Mouse (Mus musculus) lung, embryonic 14.5 days (tissue): ENCODE results near the gene Smad1. TPM values are rescaled to one million over a fixed set of nuclear protein-coding genes. Genes with fewer than 3 reads are reported as not detected.

Experiments used
- ATAC-seq: fragments of 200-750 bp; cut with Nextera tagmentation; 2 replicates; pipeline ENCODE4 v1.8.0; 2017; ENCODE audit warnings: mild to moderate bottlenecking, moderate TSS enrichment, moderate library complexity; ENCODE audit not compliant: insufficient read depth
- DNase-seq: peaks from one replicate; pipeline ENCODE4 v3.0.0-alpha.2; 2015
- H3K27ac ChIP-seq: fragments of 300-500 bp; sonication (generic); 2 replicates; pipeline ENCODE4 v1.5.1; 2014; ENCODE audit warnings: low read depth, mild to moderate bottlenecking, moderate library complexity
- H3K27me3 ChIP-seq: fragments of 300-500 bp; sonication (generic); 2 replicates; pipeline ENCODE4 v1.6.1; 2014; ENCODE audit warnings: low read length, control low read depth; ENCODE audit not compliant: insufficient read depth
- H3K36me3 ChIP-seq: fragments of 300-500 bp; sonication (generic); 2 replicates; pipeline ENCODE4 v1.6.1; 2014; ENCODE audit warnings: control low read depth; ENCODE audit not compliant: insufficient read depth
- H3K4me1 ChIP-seq: fragments of 300-500 bp; sonication (generic); 2 replicates; pipeline ENCODE4 v1.6.1; 2014; ENCODE audit warnings: antibody characterized with exemption, control low read depth; ENCODE audit not compliant: insufficient read depth
- H3K4me2 ChIP-seq: fragments of 300-500 bp; sonication (generic); 2 replicates; pipeline ENCODE4 v1.6.1; 2014; ENCODE audit warnings: mild to moderate bottlenecking
- H3K4me3 ChIP-seq: fragments of 300-500 bp; sonication (generic); 2 replicates; pipeline ENCODE4 v1.5.1; 2014; ENCODE audit warnings: low read depth, low read length
- H3K9ac ChIP-seq: fragments of 300-500 bp; sonication (generic); 2 replicates; pipeline ENCODE4 v1.6.1; 2014
- H3K9me3 ChIP-seq: fragments of 300-500 bp; sonication (generic); 2 replicates; pipeline ENCODE4 v1.6.1; 2016; ENCODE audit warnings: low read depth, low read length, control low read depth
- CTCF ChIP-seq: IDR thresholded peaks from 2 replicates; pipeline ENCODE4 v1.5.1; 2016; ENCODE audit warnings: antibody characterized with exemption, low read depth
- WGBS: fragments of 180-500 bp; shearing (Covaris S2); extraction: QIAGEN DNeasy Blood & Tissue Kit; methylation state at CpG from one replicate; pipeline ENCODE4 v1.1.7; 2014; 5-methylcytosine and 5-hydroxymethylcytosine counted together
- polyA plus RNA-seq: library from polyadenylated mRNA; unstranded; fragments of >200 nt; fragmentation: Nextera tagmentation; extraction: Ambion mirVana; gene quantifications from 2 replicates; pipeline ENCODE4 v1.2.1, GENCODE M21; 2014

The Smad1 gene
- polyA plus RNA-seq, 1 experiment from 2014 or later: 52.2 TPM

DNA sequence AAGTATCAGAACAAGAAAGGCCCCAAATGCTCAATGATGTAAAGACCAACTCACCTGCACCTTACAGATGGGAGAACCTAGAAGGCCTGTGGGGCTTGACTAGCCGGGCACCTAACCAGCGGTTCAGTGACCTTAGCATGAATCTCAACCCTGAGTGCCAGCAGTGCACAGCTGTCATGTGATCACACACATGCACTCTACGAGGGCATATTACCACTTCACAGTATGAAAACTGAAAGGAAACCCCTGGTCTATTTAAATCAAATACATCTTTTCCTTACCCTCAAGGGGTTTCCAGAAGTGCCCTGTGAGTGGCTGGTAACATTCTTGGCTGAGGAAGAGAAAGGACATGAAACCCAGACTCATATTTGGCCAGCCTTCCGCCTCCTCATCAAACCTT is 31.4 kb downstream of the Smad1 start:
- 0 out of 2 replicates have a peak overlapping the region, but pooled peaks have one; percentile 60 for H3K27ac ChIP-seq
- H3K27me3 ChIP-seq: no peaks in the 10 kb centered on the region
- no peak overlapping the region for H3K4me2 ChIP-seq
- H3K9me3 ChIP-seq: no peaks in the 10 kb centered on the region
- H3K4me1 ChIP-seq: peaks cover 6% of the 10 kb centered on the region; the same call in 1 of the 2 replicates
- no peak overlapping the region for H3K4me3 ChIP-seq
- no peak for TF ChIP-seq CTCF
- WGBS: 73% methylated on average over 4 of the region's 4 CpGs
- DNase-seq (peak; percentile 45), ATAC-seq (peak; percentile 36)
- no peak overlapping the region for H3K9ac ChIP-seq
- H3K36me3 ChIP-seq: peaks cover 66% of the 10 kb centered on the region

GRCm38 (mm10) chr8:79367350-79367749 is 32.0 kb downstream of the Smad1 start:
- no peak for TF ChIP-seq CTCF
- H3K9ac ChIP-seq: no peak overlapping the region
- peaks cover 6% of the 10 kb centered on the region; the same call in 1 of the 2 replicates for H3K4me1 ChIP-seq
- no peak overlapping the region for H3K4me2 ChIP-seq
- WGBS: 47% methylated on average over 11 of the region's 12 CpGs
- DNase-seq: no peak
- H3K27me3 ChIP-seq: no peaks in the 10 kb centered on the region
- peaks cover 66% of the 10 kb centered on the region for H3K36me3 ChIP-seq
- H3K9me3 ChIP-seq: no peaks in the 10 kb centered on the region
- H3K27ac ChIP-seq: no peak overlapping the region; the same call in 1 of the 2 replicates
- H3K4me3 ChIP-seq: no peak overlapping the region
- no peak; the same call in 1 of the 2 replicates for ATAC-seq

- Histone ChIP-seq H3K27ac (no peak overlapping the region), H3K4me1 (peaks cover 6% of the 10 kb centered on the region; the same call in 1 of the 2 replicates), H3K27me3 (no peaks in the 10 kb centered on the region), H3K36me3 (peaks cover 55% of the 10 kb centered on the region), H3K9ac (no peak overlapping the region), H3K4me3 (no peak overlapping the region), H3K4me2 (no peak overlapping the region), H3K9me3 (no peaks in the 10 kb centered on the region)
- ATAC-seq (no peak), DNase-seq (no peak)
- no peak for TF ChIP-seq CTCF
- 89% methylated on average over 9 of the region's 9 CpGs for WGBS
Measured at GRCm38 (mm10) chr8:79366227-79366626, 33.1 kb downstream of the Smad1 start.

- Histone ChIP-seq H3K9ac (no peak overlapping the region), H3K4me3 (no peak overlapping the region), H3K4me1 (peaks cover 6% of the 10 kb centered on the region; the same call in 1 of the 2 replicates), H3K9me3 (no peaks in the 10 kb centered on the region), H3K4me2 (no peak overlapping the region), H3K27me3 (no peaks in the 10 kb centered on the region), H3K27ac (no peak overlapping the region), H3K36me3 (peaks cover 50% of the 10 kb centered on the region)
- TF ChIP-seq CTCF: no peak
- 84% methylated on average over 3 of the region's 3 CpGs for WGBS
- no peak for ATAC-seq
- no peak for DNase-seq
Measured at GRCm38 (mm10) chr8:79365707-79366106, 33.6 kb downstream of the Smad1 start.

DNA sequence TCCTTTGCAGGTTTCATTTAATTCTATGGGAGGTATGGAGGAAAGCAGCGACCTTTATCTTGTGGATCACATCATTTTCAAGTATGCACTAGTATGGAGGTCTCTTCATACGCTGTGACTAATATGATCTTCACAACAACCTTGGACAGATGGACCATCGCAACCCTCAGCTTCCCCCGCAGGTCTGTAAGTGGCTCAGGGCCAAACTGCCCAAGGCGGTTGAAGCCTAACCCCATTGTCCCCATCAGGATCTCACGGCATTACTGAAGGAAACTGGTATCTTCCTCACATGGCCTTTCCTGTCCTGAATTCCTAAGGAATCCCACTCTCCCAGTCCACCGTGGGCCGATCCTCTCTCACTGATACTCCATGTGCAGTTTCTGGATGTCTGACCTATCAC is 34.5 kb downstream of the Smad1 start:
- Histone ChIP-seq H3K27ac (no peak overlapping the region), H3K27me3 (no peaks in the 10 kb centered on the region), H3K4me2 (no peak overlapping the region), H3K36me3 (peaks cover 41% of the 10 kb centered on the region), H3K4me1 (peaks cover 6% of the 10 kb centered on the region; the same call in 1 of the 2 replicates), H3K9ac (no peak overlapping the region), H3K9me3 (no peaks in the 10 kb centered on the region), H3K4me3 (no peak overlapping the region)
- no peak for TF ChIP-seq CTCF
- DNase-seq (no peak), ATAC-seq (no peak)
- WGBS: 75% methylated on average over 8 of the region's 8 CpGs

DNA sequence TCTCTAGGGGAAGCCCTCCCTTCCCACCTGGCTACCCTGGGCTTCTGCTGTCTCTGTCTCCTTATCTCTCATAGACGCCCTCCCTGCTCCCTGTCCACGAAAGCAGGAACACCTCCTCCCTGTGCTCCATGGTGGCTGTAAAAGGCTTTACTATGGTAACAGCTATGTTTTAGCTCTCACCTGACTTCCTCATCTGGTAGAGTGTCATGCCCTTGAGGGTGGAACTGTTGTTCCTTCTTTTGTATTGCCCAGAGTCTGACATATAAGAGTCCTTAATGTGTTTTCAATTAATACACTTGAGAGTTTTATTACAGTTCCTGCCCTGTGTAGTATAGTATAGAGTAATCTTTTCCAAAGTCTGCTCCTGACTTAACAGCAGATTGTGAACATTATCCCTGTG is 36.9 kb downstream of the Smad1 start:
- Histone ChIP-seq H3K9ac (no peak overlapping the region), H3K4me1 (no peaks in the 10 kb centered on the region), H3K4me2 (no peak overlapping the region), H3K9me3 (no peaks in the 10 kb centered on the region), H3K27me3 (no peaks in the 10 kb centered on the region), H3K27ac (no peak overlapping the region), H3K36me3 (peaks cover 32% of the 10 kb centered on the region; the same call in 1 of the 2 replicates), H3K4me3 (no peak overlapping the region)
- WGBS: 43% methylated on average over 2 of the region's 2 CpGs
- DNase-seq (no peak), ATAC-seq (no peak)
- no peak for TF ChIP-seq CTCF

DNA sequence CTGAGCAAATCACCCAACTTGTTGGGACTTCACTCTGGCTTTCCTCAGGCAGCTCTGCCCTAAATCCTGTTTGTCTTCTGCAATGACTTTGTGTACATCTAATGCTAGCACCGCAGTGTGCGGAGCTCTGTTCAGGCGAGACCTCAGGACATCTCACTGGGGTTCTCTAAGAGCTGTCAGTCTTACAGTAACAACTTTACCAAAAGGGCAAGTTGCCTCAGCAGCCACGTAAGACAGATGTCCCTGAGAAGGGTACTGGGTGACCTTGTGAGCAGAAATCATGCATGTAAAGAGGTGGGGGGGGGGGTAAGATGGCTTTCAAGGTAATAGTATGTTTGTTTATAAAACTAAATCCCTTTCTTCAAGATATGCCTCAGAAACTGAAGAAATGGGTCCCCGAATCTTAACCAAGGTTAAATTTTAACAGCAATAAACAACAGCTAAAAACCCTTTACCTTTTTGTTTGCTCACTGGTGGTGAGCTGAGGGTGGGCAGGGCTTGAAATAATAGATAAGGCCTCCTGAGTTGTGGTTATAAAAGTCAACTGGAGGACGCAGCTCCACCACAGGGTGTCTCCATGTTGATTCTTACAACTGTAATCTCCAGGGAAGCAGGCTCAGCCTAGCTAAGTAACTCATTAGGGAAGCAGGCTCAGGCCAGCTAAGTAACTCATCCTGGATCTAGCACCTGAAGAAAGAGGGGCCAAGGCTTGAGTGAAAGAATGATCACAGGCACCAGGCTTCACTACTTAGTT is 38.4 kb downstream of the Smad1 start:
- H3K36me3 ChIP-seq: peaks cover 39% of the 10 kb centered on the region
- H3K27me3 ChIP-seq: no peaks in the 10 kb centered on the region
- H3K27ac ChIP-seq: no peak overlapping the region
- H3K9me3 ChIP-seq: no peaks in the 10 kb centered on the region
- no peak overlapping the region for H3K4me3 ChIP-seq
- TF ChIP-seq CTCF: no peak
- ATAC-seq (no peak), DNase-seq (no peak)
- no peaks in the 10 kb centered on the region for H3K4me1 ChIP-seq
- WGBS: 57% methylated on average over 6 of the region's 6 CpGs
- H3K4me2 ChIP-seq: no peak overlapping the region
- H3K9ac ChIP-seq: no peak overlapping the region
